Mouse (Mus musculus) gastrocnemius, postnatal 25 days (tissue): ENCODE measurements at regions not wholly inside any gene's neighbourhood (a gene's known extent, or its start where the extent isn't known, plus 50 kb on each side); places are given as distances from the start of the nearest gene placed in this dataset.

Source experiments
- DNase-seq: peaks from one replicate; pipeline ENCODE4 v3.0.0; 2022

DNA sequence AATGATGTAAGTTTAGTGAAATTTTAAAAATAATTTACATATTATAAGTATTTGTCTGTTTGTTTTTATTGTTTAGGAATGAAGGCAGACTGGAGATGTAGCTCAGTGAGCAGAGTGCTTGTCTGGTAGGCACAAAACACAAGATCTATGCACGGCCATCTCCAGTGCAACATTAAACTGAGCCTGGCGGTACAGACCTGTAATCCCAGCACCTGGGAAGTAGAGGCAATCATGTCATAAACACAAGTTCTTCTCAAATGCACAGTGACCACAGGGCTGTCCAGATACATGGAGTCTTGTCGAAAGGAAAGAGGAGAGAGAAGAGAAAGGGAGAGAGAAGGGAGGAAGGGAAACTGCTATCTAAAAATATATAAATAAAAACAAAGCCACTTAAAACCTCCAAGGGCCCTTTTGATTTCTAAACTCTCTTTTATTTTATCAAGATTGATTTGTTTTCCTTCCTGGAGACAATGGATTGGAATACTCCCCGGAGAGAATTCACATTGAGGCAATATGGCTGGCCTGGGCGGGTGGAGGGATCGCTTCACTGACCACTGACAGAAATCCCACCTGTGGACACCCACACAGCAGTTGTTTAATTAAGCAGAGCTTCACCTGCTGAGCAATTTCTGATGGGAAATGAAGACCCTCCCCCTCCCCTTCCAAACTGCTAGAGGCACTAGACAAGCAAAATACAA, 215.6 kb upstream of the Tll1 start:
- DNase-seq, result no peak

GRCm38 (mm10) chr8:64412488-64413188, 206.6 kb upstream of the Tll1 start:
- DNase-seq, result no peak

- peak; percentile 52 for DNase-seq
Measured at GRCm38 (mm10) chr8:64406775-64407490, 200.9 kb upstream of the Tll1 start.

- no peak for DNase-seq
Measured at GRCm38 (mm10) chr8:64399554-64399953, 193.5 kb upstream of the Tll1 start.

GRCm38 (mm10) chr8:64397876-64398275, 191.8 kb upstream of the Tll1 start:
- no peak for DNase-seq

- peak; percentile 36 for DNase-seq
Measured at GRCm38 (mm10) chr8:64395816-64396215, 189.7 kb upstream of the Tll1 start.

DNA sequence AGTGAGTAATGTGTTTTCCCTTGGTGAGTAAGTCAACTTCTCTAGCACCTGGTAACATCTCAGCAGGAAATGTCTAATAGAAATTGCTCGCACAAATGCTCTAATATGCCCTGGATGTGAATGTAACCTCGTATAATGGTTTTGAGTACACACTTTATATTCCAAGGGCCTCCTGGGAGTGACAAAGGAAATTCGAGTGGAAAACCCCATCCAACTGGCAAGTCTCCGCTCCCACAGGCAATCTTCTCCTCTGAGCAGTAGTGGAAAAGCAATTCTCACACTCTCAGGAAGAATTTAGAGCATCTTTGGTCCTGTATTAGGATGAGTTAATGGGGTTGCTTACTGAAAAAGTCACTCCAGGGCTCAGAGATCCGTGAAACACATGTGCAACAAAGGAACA, 183.4 kb upstream of the Tll1 start:
- DNase-seq, result peak; percentile 49

GRCm38 (mm10) chr8:64388299-64388698, 182.2 kb upstream of the Tll1 start:
- DNase-seq, result no peak

GRCm38 (mm10) chr8:64379732-64380349, 173.8 kb upstream of the Tll1 start:
- DNase-seq, result no peak

DNA sequence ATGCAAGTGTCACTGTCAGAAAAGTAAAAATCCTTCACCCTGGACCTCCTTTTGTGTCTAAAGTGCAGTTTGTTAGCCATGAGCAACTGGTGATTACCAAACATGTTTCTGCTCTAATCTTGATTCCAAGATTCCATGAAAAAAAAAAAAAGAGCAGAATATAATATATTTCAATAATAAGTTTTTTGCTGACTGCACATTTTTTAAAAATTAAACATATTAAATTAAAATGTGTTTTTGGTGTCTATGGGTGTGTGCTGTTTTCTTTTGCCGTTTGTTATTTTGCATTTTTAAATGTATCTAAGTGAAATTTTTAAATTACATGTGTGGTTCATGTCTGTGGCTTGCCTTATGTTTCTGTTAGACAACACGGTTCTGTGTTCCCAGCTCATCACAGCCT, 171.8 kb upstream of the Tll1 start:
- DNase-seq, result no peak

DNA sequence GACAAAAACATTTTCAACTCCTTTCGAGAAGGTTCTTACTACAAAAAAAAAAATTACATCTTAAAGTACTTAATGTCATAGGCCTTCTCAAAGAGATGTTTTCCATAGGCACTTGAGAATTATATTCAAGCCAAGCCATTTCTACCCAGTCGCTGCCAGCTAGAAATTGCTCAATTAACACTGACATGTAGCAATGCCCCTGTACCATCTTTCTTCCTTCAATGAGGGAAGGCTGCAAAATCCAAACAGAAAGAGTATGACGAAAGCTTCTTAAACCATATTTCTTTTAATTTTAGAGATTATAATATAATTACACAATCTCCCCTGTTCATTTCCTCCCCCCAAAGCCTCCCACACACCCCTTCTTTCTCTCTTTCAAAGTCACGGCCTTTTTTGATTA, 169.4 kb upstream of the Tll1 start:
- no peak for DNase-seq

DNA sequence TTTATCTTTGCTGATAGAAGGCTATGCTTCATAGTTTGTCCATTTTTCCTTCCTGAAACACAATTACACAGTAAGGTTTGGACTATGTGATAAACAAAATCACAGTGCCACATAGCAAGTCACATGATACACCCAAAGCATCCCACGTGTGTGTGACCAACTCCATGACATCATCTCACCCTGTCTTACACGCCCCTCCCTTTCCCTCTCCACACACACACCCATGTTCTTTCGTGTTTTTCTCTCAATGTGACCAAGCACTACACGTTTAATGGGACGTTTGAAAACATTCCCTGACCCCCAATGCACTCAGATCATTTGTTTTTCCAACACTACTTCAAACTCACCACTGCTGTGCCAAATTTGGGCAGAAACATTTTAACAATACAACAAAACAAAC, 168.9 kb upstream of the Tll1 start:
- DNase-seq, result no peak

DNA sequence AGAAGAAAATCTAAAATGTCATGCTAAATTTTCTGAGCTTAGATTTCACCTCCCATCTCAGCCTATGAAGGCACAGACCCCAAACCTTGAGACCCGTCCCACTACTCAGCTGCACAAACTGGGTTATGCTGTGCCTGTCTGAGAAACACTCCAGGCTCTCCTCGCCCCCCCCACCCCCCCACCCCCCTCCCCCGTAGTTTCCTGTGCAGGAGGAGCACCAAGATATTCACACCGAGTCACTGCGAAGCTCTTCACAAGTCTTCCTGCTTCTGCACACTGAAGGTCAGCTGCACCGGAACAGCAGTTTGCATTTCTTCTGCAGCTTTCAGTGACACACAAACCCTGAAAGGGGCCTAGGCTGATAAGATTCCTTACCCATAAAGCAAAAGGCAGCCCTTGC, 163.9 kb upstream of the Tll1 start:
- no peak for DNase-seq

DNA sequence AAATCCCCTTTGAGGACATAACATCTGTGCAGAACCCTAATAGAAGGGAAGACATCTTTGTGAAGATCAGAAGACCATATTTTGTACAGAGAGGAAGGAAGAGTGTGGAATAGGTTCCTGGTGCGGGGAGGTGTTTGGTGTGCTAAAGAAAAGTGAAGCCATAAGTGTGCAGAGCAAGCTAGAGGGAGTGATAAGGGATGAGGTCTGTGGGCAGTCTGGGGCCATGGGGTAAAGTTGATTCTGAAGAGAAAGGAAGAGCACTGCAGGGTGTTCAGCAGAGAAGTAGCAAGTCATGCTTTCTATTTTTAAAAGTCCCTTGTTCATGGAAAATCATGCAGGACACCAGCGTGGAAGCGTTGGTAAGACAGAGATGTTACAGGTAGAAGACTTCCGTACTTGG, 161.8 kb upstream of the Tll1 start:
- DNase-seq, result no peak

- DNase-seq, result no peak
Measured at GRCm38 (mm10) chr8:64366974-64367266, 160.8 kb upstream of the Tll1 start.

- DNase-seq, result no peak
Measured at GRCm38 (mm10) chr8:64366226-64366973, 160.3 kb upstream of the Tll1 start.

DNA sequence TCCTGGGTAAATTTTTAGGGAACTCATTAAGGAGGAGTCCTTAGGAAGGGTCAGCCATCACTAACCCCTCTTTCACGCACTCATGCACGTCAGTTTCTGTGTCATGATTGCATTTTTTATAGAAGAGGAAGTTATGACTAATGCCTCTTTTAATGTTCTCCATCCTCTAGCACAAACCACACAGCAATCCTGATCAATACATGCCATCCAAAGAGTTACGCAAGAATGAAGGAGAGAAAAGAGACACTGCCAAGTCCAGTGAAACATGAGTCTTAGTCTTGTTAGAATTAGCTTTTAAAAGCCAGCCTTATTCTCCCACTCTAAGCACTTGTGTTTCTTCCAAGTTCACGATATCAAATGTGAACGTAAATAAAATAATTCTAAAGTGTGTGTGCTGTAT, 151.0 kb upstream of the Tll1 start:
- DNase-seq, result no peak

- DNase-seq, result no peak
Measured at GRCm38 (mm10) chr8:64348082-64348646, 142.1 kb upstream of the Tll1 start.

DNA sequence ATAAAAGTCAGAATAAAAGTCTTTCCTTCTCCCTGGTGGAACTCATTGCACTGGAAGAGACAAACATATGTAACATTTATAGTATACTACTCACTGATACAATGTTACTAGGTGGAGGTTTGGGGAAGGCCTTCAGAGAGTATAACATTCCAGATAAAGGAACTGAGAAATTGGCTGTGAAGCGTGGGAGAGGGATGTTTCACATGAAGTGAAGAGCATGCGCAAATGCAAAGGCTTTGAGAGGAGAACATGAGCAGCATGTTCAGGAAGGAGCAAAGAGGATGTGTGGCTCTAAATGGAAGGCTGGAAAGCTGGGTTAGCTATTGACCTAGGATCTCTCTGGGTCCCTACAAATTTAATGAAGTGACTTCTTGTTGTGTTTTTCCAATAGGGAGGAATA, 141.4 kb upstream of the Tll1 start:
- DNase-seq, result no peak

GRCm38 (mm10) chr8:64346428-64346827, 140.4 kb upstream of the Tll1 start:
- DNase-seq, result no peak

DNA sequence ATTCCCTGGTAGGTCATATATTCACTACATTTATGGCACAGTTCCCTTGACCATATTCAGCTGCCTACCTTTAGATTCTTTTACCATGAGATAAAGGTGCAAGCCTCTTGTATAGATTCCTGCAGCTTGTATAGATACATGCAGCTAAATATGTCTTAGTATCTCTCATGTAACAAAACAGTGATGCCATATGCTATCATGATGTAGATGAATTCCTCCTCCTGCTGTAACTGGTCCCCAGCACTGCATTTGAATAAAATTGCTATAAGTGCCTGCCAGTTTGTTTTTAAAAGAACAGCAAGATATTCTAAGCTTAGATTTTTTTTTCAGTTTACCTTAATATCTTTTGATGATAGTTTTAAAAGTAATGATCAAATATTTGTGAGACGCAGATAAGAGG, 138.9 kb upstream of the Tll1 start:
- DNase-seq, result no peak

DNA sequence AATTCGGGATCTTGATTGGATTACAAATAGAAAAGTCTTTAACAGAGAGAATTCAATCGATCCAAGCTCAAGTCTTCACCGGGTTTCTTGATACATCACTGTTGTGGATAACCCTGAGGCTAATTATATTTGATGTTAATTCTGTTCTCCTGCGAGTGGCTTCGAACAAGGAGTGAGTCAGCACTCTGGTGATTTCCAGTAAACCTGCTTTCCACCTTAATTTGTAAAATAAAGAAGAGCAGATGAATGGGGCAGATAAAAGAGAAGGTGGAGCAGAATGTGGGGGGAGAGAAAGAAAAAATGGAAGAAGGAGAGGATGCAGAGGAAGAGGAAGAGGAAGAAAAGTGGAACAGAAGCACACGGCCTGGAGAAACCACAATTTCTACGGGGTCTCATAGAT, 137.5 kb upstream of the Tll1 start:
- DNase-seq, result no peak
